Mouse (Mus musculus) liver, embryonic 14.5 days (tissue): ENCODE data around the gene Tkfc. TPM values are rescaled to one million over a fixed set of nuclear protein-coding genes. Genes with fewer than 3 reads are reported as not detected.

Experiments
- ATAC-seq: fragments of 200-750 bp; cut with Nextera tagmentation; 2 replicates; pipeline ENCODE4 v1.8.0; 2017; ENCODE audit warnings: moderate number of reproducible peaks, mild to moderate bottlenecking, moderate library complexity; ENCODE audit not compliant: insufficient read depth
- DNase-seq, 3 experiments: peaks; one replicate each; pipeline ENCODE4 v3.0.0-alpha.2; 2012 to 2013; ENCODE audit warnings: low read depth in 3 of 3, low spot score in 3 of 3
- H3K27ac ChIP-seq: fragments of 300-500 bp; sonication (generic); 2 replicates; pipeline ENCODE4 v1.5.1; 2014; ENCODE audit warnings: moderate library complexity, mild to moderate bottlenecking, control low read depth, inconsistent platforms
- H3K27me3 ChIP-seq: fragments of 300-500 bp; sonication (generic); 2 replicates; pipeline ENCODE4 v1.6.1; 2014; ENCODE audit warnings: mild to moderate bottlenecking, low read length, moderate library complexity; ENCODE audit not compliant: control insufficient read depth, insufficient read depth
- H3K36me3 ChIP-seq: fragments of 300-500 bp; sonication (generic); replicated peaks from 2 replicates; pipeline ENCODE4 v1.6.1; 2014; ENCODE audit warnings: low read depth; ENCODE audit not compliant: control insufficient read depth, insufficient read depth
- H3K4me1 ChIP-seq, 2 experiments: fragments of 200-500 bp in 1 of 2; fragments of 300-500 bp in 1 of 2; sonication (generic) in 1 of 2; replicated peaks; 2 replicates each; pipeline ENCODE4 v1.6.1; 2012 to 2014; ENCODE audit warnings: antibody characterized with exemption in 1 of 2, inconsistent platforms in 1 of 2, low read length in 1 of 2; ENCODE audit not compliant: control insufficient read depth in 2 of 2, insufficient read depth in 2 of 2
- H3K4me2 ChIP-seq: fragments of 300-500 bp; sonication (generic); 2 replicates; pipeline ENCODE4 v1.6.1; 2014; ENCODE audit warnings: low read depth, mild to moderate bottlenecking, control low read depth, moderate library complexity
- H3K4me3 ChIP-seq, 2 experiments: fragments of 200-500 bp in 1 of 2; fragments of 300-500 bp in 1 of 2; sonication (generic) in 1 of 2; 2 replicates each; pipeline ENCODE4 v1.5.1; 2012 to 2014; ENCODE audit warnings: low read depth in 2 of 2, low read length in 2 of 2, mild to moderate bottlenecking in 2 of 2, control low read depth in 1 of 2, inconsistent platforms in 1 of 2, moderate library complexity in 1 of 2; ENCODE audit not compliant: insufficient read depth in 1 of 2
- H3K9ac ChIP-seq: fragments of 300-500 bp; sonication (generic); replicated peaks from 2 replicates; pipeline ENCODE4 v1.6.1; 2014; ENCODE audit warnings: mild to moderate bottlenecking, control low read depth, moderate library complexity
- H3K9me3 ChIP-seq: fragments of 300-500 bp; sonication (generic); 2 replicates; pipeline ENCODE4 v1.6.1; 2016; ENCODE audit warnings: low read length, mixed read lengths; ENCODE audit not compliant: control insufficient read depth
- CTCF ChIP-seq: IDR thresholded peaks from 2 replicates; pipeline ENCODE4 v1.5.1; 2016; ENCODE audit warnings: antibody characterized with exemption, low read depth, control low read depth
- EP300 ChIP-seq: IDR thresholded peaks from 2 replicates; pipeline ENCODE4 v1.6.1; 2016; ENCODE audit warnings: antibody characterized with exemption, low read depth
- whole genome bisulfite sequencing: fragments of 180-500 bp; shearing (Covaris S2); extraction: QIAGEN DNeasy Blood & Tissue Kit; methylation state at CpG from one replicate; pipeline ENCODE4 v1.1.7; 2014; ENCODE audit not compliant: insufficient replicate concordance; 5-methylcytosine and 5-hydroxymethylcytosine counted together
- polyA plus RNA-seq, 2 experiments: library from polyadenylated mRNA; depleted of rRNA in 1 of 2; stranded (reverse) in 1 of 2; unstranded in 1 of 2; fragments of >200 nt; fragmentation: Nextera tagmentation in 1 of 2; extraction: Ambion mirVana in 1 of 2; gene quantifications; 2 replicates each; pipeline versions ENCODE4 v1.2.1 to v1.2.3; 2012 to 2014

Gene Tkfc
- polyA plus RNA-seq, 2 experiments = 13.9 to 15.1 TPM

GRCm38 (mm10) chr19:10557001-10557400 is 48.5 kb downstream of the Tkfc start:
- H3K27ac ChIP-seq = no peak overlapping the region
- H3K4me2 ChIP-seq = no peak overlapping the region
- H3K27me3 ChIP-seq = no peaks in the 10 kb centered on the region
- H3K9me3 ChIP-seq = no peaks in the 10 kb centered on the region
- peaks cover 9 to 17% of the 10 kb centered on the region in 2 experiments for H3K4me1 ChIP-seq
- H3K4me3 ChIP-seq = no peak overlapping the region
- H3K9ac ChIP-seq = no peak overlapping the region
- TF ChIP-seq CTCF = no peak
- no peak for TF ChIP-seq EP300
- ATAC-seq (no peak), DNase-seq (no peak)
- H3K36me3 ChIP-seq = no peaks in the 10 kb centered on the region
- WGBS = 39% methylated on average over 2 of the region's 2 CpGs

GRCm38 (mm10) chr19:10555624-10556510 is 49.6 kb downstream of the Tkfc start, which contains the start of gene Tmem216:
Gene Tmem216, minus strand, starts transcription at chr19:10556238.
- Histone ChIP-seq H3K4me3 (peak within 1 kb of the TSS; percentile 72 to 80), H3K4me1 (peaks cover 9 to 12% of the 10 kb centered on the region in 2 experiments), H3K27me3 (no peaks in the 10 kb centered on the region), H3K36me3 (no peaks in the 10 kb centered on the region), H3K4me2 (peak within 1 kb of the TSS; percentile 93), H3K9ac (peak within 1 kb of the TSS; percentile 74), H3K27ac (peak within 1 kb of the TSS; percentile 61), H3K9me3 (no peaks in the 10 kb centered on the region)
- no peak for TF ChIP-seq EP300
- TF ChIP-seq CTCF = peak; percentile 21; the same call in 1 of the 2 replicates
- DNase-seq = peak; percentile 65 to 75 (median 66)
- ATAC-seq = peak; percentile 98
- WGBS = 3% methylated on average over 43 of the region's 43 CpGs

- peak; percentile 40 to 45 (median 42) for DNase-seq
- Histone ChIP-seq H3K9ac (no peak overlapping the region), H3K4me2 (peak overlapping the region; percentile 31), H3K4me1 (peaks cover 3 to 8% of the 10 kb centered on the region in 2 experiments; a peak in 3 of 4 replicates), H3K4me3 (no peak overlapping the region), H3K27ac (peak overlapping the region; percentile 21; the same call in 1 of the 2 replicates), H3K9me3 (no peaks in the 10 kb centered on the region), H3K27me3 (no peaks in the 10 kb centered on the region), H3K36me3 (peaks cover 85% of the 10 kb centered on the region)
- TF ChIP-seq EP300 = no peak
- TF ChIP-seq CTCF = no peak
- ATAC-seq = peak; percentile 82
- 27% methylated on average over 5 of the region's 5 CpGs for WGBS
These were observed 66.0 kb downstream of the Tkfc start for GRCm38 (mm10) chr19:10539454-10539853.

Other genes starting within 250 kb of the Tkfc start
- 0.28 and 0.37 TPM in 2 replicates for gene Syt7, start 216.6 kb downstream of the Tkfc start, polyA plus RNA-seq (2012; rRNA removed)
- gene Syt7, start 216.6 kb downstream of the Tkfc start, polyA plus RNA-seq (2014; fragmentation: Nextera tagmentation; extraction: Ambion mirVana) = 0.04 and 0.09 TPM in 2 replicates
- 0.05 and 0.06 TPM in 2 replicates for gene Lrrc10b, start 148.2 kb downstream of the Tkfc start, polyA plus RNA-seq (2012; rRNA removed)
- gene Lrrc10b, start 148.2 kb downstream of the Tkfc start, polyA plus RNA-seq (2014; fragmentation: Nextera tagmentation; extraction: Ambion mirVana) = 0.08 TPM in 1 of 2 replicates, not detected in the other
- 0.17 and 0.26 TPM in 2 replicates for gene Ppp1r32, start 122.7 kb downstream of the Tkfc start, polyA plus RNA-seq (2012; rRNA removed)
- 0.19 TPM in 1 of 2 replicates, not detected in the other for gene Ppp1r32, start 122.7 kb downstream of the Tkfc start, polyA plus RNA-seq (2014; fragmentation: Nextera tagmentation; extraction: Ambion mirVana)
- 16.2 and 22.9 TPM in 2 replicates for gene Cpsf7, start 80.4 kb downstream of the Tkfc start, polyA plus RNA-seq (2012; rRNA removed)
- 12.8 and 14.1 TPM in 2 replicates for gene Cpsf7, start 80.4 kb downstream of the Tkfc start, polyA plus RNA-seq (2014; fragmentation: Nextera tagmentation; extraction: Ambion mirVana)
- gene Sdhaf2, start 79.5 kb downstream of the Tkfc start, polyA plus RNA-seq (2012; rRNA removed) = 16.8 and 20.5 TPM in 2 replicates
- 26.9 and 31.0 TPM in 2 replicates for gene Sdhaf2, start 79.5 kb downstream of the Tkfc start, polyA plus RNA-seq (2014; fragmentation: Nextera tagmentation; extraction: Ambion mirVana)
- gene Tmem216, start 49.4 kb downstream of the Tkfc start, polyA plus RNA-seq (2012; rRNA removed) = 9.7 and 15.6 TPM in 2 replicates
- 13.2 and 16.9 TPM in 2 replicates for gene Tmem216, start 49.4 kb downstream of the Tkfc start, polyA plus RNA-seq (2014; fragmentation: Nextera tagmentation; extraction: Ambion mirVana)
- 9.5 and 11.8 TPM in 2 replicates for gene Cyb561a3, start 28.5 kb downstream of the Tkfc start, polyA plus RNA-seq (2012; rRNA removed)
- 11.0 and 12.9 TPM in 2 replicates for gene Cyb561a3, start 28.5 kb downstream of the Tkfc start, polyA plus RNA-seq (2014; fragmentation: Nextera tagmentation; extraction: Ambion mirVana)
- gene Tmem138, start 28.3 kb downstream of the Tkfc start, polyA plus RNA-seq (2012; rRNA removed) = 7.5 and 8.3 TPM in 2 replicates
- gene Tmem138, start 28.3 kb downstream of the Tkfc start, polyA plus RNA-seq (2014; fragmentation: Nextera tagmentation; extraction: Ambion mirVana) = 11.5 and 12.6 TPM in 2 replicates
- 66.8 and 91.2 TPM in 2 replicates for gene Ddb1, start 327 bp downstream of the Tkfc start, polyA plus RNA-seq (2012; rRNA removed)
- gene Ddb1, start 327 bp downstream of the Tkfc start, polyA plus RNA-seq (2014; fragmentation: Nextera tagmentation; extraction: Ambion mirVana) = 133 and 147 TPM in 2 replicates
- 6.7 and 8.5 TPM in 2 replicates for gene Vwce, start 28.6 kb upstream of the Tkfc start, polyA plus RNA-seq (2012; rRNA removed)
- gene Vwce, start 28.6 kb upstream of the Tkfc start, polyA plus RNA-seq (2014; fragmentation: Nextera tagmentation; extraction: Ambion mirVana) = 5.4 and 7.4 TPM in 2 replicates
- gene Pga5, start 72.4 kb upstream of the Tkfc start, polyA plus RNA-seq (2012; rRNA removed) = 0.02 TPM in 1 of 2 replicates, not detected in the other
- gene Pga5, start 72.4 kb upstream of the Tkfc start, polyA plus RNA-seq (2014; fragmentation: Nextera tagmentation; extraction: Ambion mirVana) = not detected in 2 replicates
- gene Vps37c, start 83.1 kb upstream of the Tkfc start, polyA plus RNA-seq (2012; rRNA removed) = 6.0 and 6.3 TPM in 2 replicates
- 9.3 and 10.4 TPM in 2 replicates for gene Vps37c, start 83.1 kb upstream of the Tkfc start, polyA plus RNA-seq (2014; fragmentation: Nextera tagmentation; extraction: Ambion mirVana)
- gene Cd5, start 133.3 kb upstream of the Tkfc start, polyA plus RNA-seq (2012; rRNA removed) = 0.02 and 0.13 TPM in 2 replicates
- 0.04 TPM in 1 of 2 replicates, not detected in the other for gene Cd5, start 133.3 kb upstream of the Tkfc start, polyA plus RNA-seq (2014; fragmentation: Nextera tagmentation; extraction: Ambion mirVana)
- gene Cd6, start 224.4 kb upstream of the Tkfc start, polyA plus RNA-seq (2012; rRNA removed) = not detected in 2 replicates
- gene Cd6, start 224.4 kb upstream of the Tkfc start, polyA plus RNA-seq (2014; fragmentation: Nextera tagmentation; extraction: Ambion mirVana) = 0.05 TPM in 1 of 2 replicates, not detected in the other
- gene Slc15a3, start 234.1 kb upstream of the Tkfc start, polyA plus RNA-seq (2012; rRNA removed) = 3.7 and 3.8 TPM in 2 replicates
- gene Slc15a3, start 234.1 kb upstream of the Tkfc start, polyA plus RNA-seq (2014; fragmentation: Nextera tagmentation; extraction: Ambion mirVana) = 0.90 and 1.4 TPM in 2 replicates